Mouse (Mus musculus) forebrain, embryonic 13.5 days (tissue): ENCODE measurements around the gene Ofcc1. TPM values are rescaled to one million over a fixed set of nuclear protein-coding genes. Genes with fewer than 3 reads are reported as not detected.

ENCODE experiments used
- ATAC-seq: fragments of 200-750 bp; cut with Nextera tagmentation; 2 replicates; pipeline ENCODE4 v1.8.0; 2017
- H3K27ac ChIP-seq: fragments of 300-500 bp; sonication (generic); 2 replicates; pipeline ENCODE4 v1.5.1; 2015; ENCODE audit warnings: inconsistent platforms, mild to moderate bottlenecking, moderate library complexity
- H3K27me3 ChIP-seq: fragments of 300-500 bp; sonication (generic); 2 replicates; pipeline ENCODE4 v1.6.1; 2015; ENCODE audit warnings: mild to moderate bottlenecking, inconsistent platforms
- H3K36me3 ChIP-seq: fragments of 300-500 bp; sonication (generic); 2 replicates; pipeline ENCODE4 v1.6.1; 2015; ENCODE audit warnings: mild to moderate bottlenecking, inconsistent platforms; ENCODE audit not compliant: poor library complexity, severe bottlenecking
- H3K4me1 ChIP-seq: fragments of 300-500 bp; sonication (generic); 2 replicates; pipeline ENCODE4 v1.6.1; 2015; ENCODE audit warnings: inconsistent platforms
- H3K4me2 ChIP-seq: fragments of 300-500 bp; sonication (generic); 2 replicates; pipeline ENCODE4 v1.6.1; 2015; ENCODE audit warnings: inconsistent platforms, mild to moderate bottlenecking, moderate library complexity
- H3K4me3 ChIP-seq: fragments of 300-500 bp; sonication (generic); 2 replicates; pipeline ENCODE4 v1.5.1; 2015; ENCODE audit warnings: mild to moderate bottlenecking, inconsistent platforms
- H3K9ac ChIP-seq: fragments of 300-500 bp; sonication (generic); 2 replicates; pipeline ENCODE4 v1.6.1; 2015; ENCODE audit warnings: mild to moderate bottlenecking, inconsistent platforms
- H3K9me3 ChIP-seq: fragments of 300-500 bp; sonication (generic); replicated peaks from 2 replicates; pipeline ENCODE4 v1.6.1; 2016; ENCODE audit warnings: inconsistent platforms
- WGBS: fragments of 180-500 bp; shearing (Covaris S2); methylation state at CpG from one replicate; pipeline ENCODE4 v1.1.7; 2015; 5-methylcytosine and 5-hydroxymethylcytosine counted together
- polyA plus RNA-seq: library from polyadenylated mRNA; unstranded; fragments of >200 nt; fragmentation: Nextera tagmentation; extraction: Ambion mirVana; gene quantifications from 2 replicates; pipeline ENCODE4 v1.2.1, GENCODE M21; 2015

The Ofcc1 gene
- polyA plus RNA-seq, 1 experiment from 2014 or later: not detected

GRCm38 (mm10) chr13:40208314-40208713 lies 152.9 kb downstream of the Ofcc1 start:
- no peaks in the 10 kb centered on the region for H3K4me1 ChIP-seq
- H3K36me3 ChIP-seq: no peaks in the 10 kb centered on the region
- H3K27me3 ChIP-seq: no peaks in the 10 kb centered on the region
- H3K4me2 ChIP-seq: no peak overlapping the region
- no peak overlapping the region for H3K9ac ChIP-seq
- H3K4me3 ChIP-seq: no peak overlapping the region
- H3K27ac ChIP-seq: no peak overlapping the region
- no peaks in the 10 kb centered on the region for H3K9me3 ChIP-seq
- WGBS: 86% methylated on average over 9 of the region's 9 CpGs
- no peak for ATAC-seq

GRCm38 (mm10) chr13:40181786-40182185 lies 179.5 kb downstream of the Ofcc1 start:
- Histone ChIP-seq H3K4me3 (no peak overlapping the region), H3K27me3 (no peaks in the 10 kb centered on the region), H3K27ac (no peak overlapping the region), H3K4me1 (no peaks in the 10 kb centered on the region), H3K4me2 (no peak overlapping the region), H3K9me3 (no peaks in the 10 kb centered on the region), H3K9ac (no peak overlapping the region), H3K36me3 (no peaks in the 10 kb centered on the region)
- ATAC-seq: no peak
- WGBS: 79% methylated on average over 3 of the region's 3 CpGs

- H3K4me1 ChIP-seq: no peaks in the 10 kb centered on the region
- H3K27me3 ChIP-seq: no peaks in the 10 kb centered on the region
- H3K9me3 ChIP-seq: no peaks in the 10 kb centered on the region
- WGBS: 95% methylated on average over 4 of the region's 4 CpGs
- H3K9ac ChIP-seq: no peak overlapping the region
- no peak for ATAC-seq
- H3K27ac ChIP-seq: no peak overlapping the region
- H3K4me2 ChIP-seq: no peak overlapping the region
- no peaks in the 10 kb centered on the region for H3K36me3 ChIP-seq
- H3K4me3 ChIP-seq: no peak overlapping the region
These were observed 189.5 kb downstream of the Ofcc1 start for GRCm38 (mm10) chr13:40171775-40172174.

GRCm38 (mm10) chr13:40167871-40168270 lies 193.4 kb downstream of the Ofcc1 start:
- Histone ChIP-seq H3K4me2 (no peak overlapping the region), H3K36me3 (no peaks in the 10 kb centered on the region), H3K9me3 (no peaks in the 10 kb centered on the region), H3K4me3 (no peak overlapping the region), H3K9ac (no peak overlapping the region), H3K27me3 (no peaks in the 10 kb centered on the region), H3K27ac (no peak overlapping the region), H3K4me1 (no peaks in the 10 kb centered on the region)
- 73% methylated on average over 7 of the region's 7 CpGs for WGBS
- ATAC-seq: no peak

- no peak for ATAC-seq
- H3K36me3 ChIP-seq: no peaks in the 10 kb centered on the region
- H3K4me2 ChIP-seq: no peak overlapping the region
- H3K9ac ChIP-seq: no peak overlapping the region
- H3K27ac ChIP-seq: no peak overlapping the region
- H3K9me3 ChIP-seq: no peaks in the 10 kb centered on the region
- H3K27me3 ChIP-seq: no peaks in the 10 kb centered on the region
- peaks cover 12% of the 10 kb centered on the region for H3K4me1 ChIP-seq
- WGBS: 37% methylated on average over 3 of the region's 3 CpGs
- H3K4me3 ChIP-seq: no peak overlapping the region
These were observed 205.8 kb downstream of the Ofcc1 start for GRCm38 (mm10) chr13:40155466-40155865.

GRCm38 (mm10) chr13:40139906-40140305 lies 221.3 kb downstream of the Ofcc1 start:
- ATAC-seq: no peak
- H3K27me3 ChIP-seq: no peaks in the 10 kb centered on the region
- H3K4me3 ChIP-seq: no peak overlapping the region
- no peaks in the 10 kb centered on the region for H3K4me1 ChIP-seq
- WGBS: 76% methylated on average over 4 of the region's 4 CpGs
- no peak overlapping the region for H3K4me2 ChIP-seq
- no peaks in the 10 kb centered on the region for H3K36me3 ChIP-seq
- no peak overlapping the region for H3K9ac ChIP-seq
- no peak overlapping the region for H3K27ac ChIP-seq
- H3K9me3 ChIP-seq: no peaks in the 10 kb centered on the region

- H3K9ac ChIP-seq: no peak overlapping the region
- H3K4me2 ChIP-seq: no peak overlapping the region
- H3K9me3 ChIP-seq: no peaks in the 10 kb centered on the region
- no peaks in the 10 kb centered on the region for H3K27me3 ChIP-seq
- H3K36me3 ChIP-seq: no peaks in the 10 kb centered on the region
- ATAC-seq: no peak
- no peaks in the 10 kb centered on the region for H3K4me1 ChIP-seq
- WGBS: 24% methylated on average over 3 of the region's 3 CpGs
- no peak overlapping the region for H3K27ac ChIP-seq
- no peak overlapping the region for H3K4me3 ChIP-seq
These were observed 225.2 kb downstream of the Ofcc1 start for GRCm38 (mm10) chr13:40136096-40136495.

- 73% methylated on average over 12 of the region's 12 CpGs for WGBS
- no peak for ATAC-seq
- no peak overlapping the region for H3K4me3 ChIP-seq
These were observed 225.6 kb downstream of the Ofcc1 start for GRCm38 (mm10) chr13:40135670-40136069.

GRCm38 (mm10) chr13:40123868-40124267 lies 237.4 kb downstream of the Ofcc1 start:
- no peaks in the 10 kb centered on the region for H3K36me3 ChIP-seq
- WGBS: 86% methylated on average over 2 of the region's 2 CpGs
- no peak overlapping the region for H3K27ac ChIP-seq
- H3K4me3 ChIP-seq: no peak overlapping the region
- no peaks in the 10 kb centered on the region for H3K27me3 ChIP-seq
- no peaks in the 10 kb centered on the region for H3K4me1 ChIP-seq
- no peak overlapping the region for H3K9ac ChIP-seq
- H3K9me3 ChIP-seq: no peaks in the 10 kb centered on the region
- no peak overlapping the region for H3K4me2 ChIP-seq
- no peak for ATAC-seq

More at GRCm38 (mm10) chr13:40135670-40136069, 225.6 kb downstream of the Ofcc1 start:
- H3K9ac ChIP-seq: no peak overlapping the region
- H3K27me3 ChIP-seq: no peaks in the 10 kb centered on the region
- H3K36me3 ChIP-seq: no peaks in the 10 kb centered on the region
- H3K9me3 ChIP-seq: no peaks in the 10 kb centered on the region
- H3K27ac ChIP-seq: no peak overlapping the region
- no peaks in the 10 kb centered on the region for H3K4me1 ChIP-seq
- H3K4me2 ChIP-seq: no peak overlapping the region

GRCm38 (mm10) chr13:40112336-40112735 lies 248.9 kb downstream of the Ofcc1 start:
- 64% methylated on average over 2 of the region's 2 CpGs for WGBS
- H3K9ac ChIP-seq: no peak overlapping the region
- H3K9me3 ChIP-seq: no peaks in the 10 kb centered on the region
- no peak overlapping the region for H3K27ac ChIP-seq
- H3K27me3 ChIP-seq: no peaks in the 10 kb centered on the region
- no peaks in the 10 kb centered on the region for H3K4me1 ChIP-seq
- no peak for ATAC-seq
- H3K4me3 ChIP-seq: no peak overlapping the region
- H3K4me2 ChIP-seq: no peak overlapping the region
- no peaks in the 10 kb centered on the region for H3K36me3 ChIP-seq

GRCm38 (mm10) chr13:40076236-40076635 lies 285.0 kb downstream of the Ofcc1 start:
- 90% methylated on average over 4 of the region's 4 CpGs for WGBS
- Histone ChIP-seq H3K9ac (no peak overlapping the region), H3K4me1 (0 out of 2 replicates have a peak, but pooled peaks cover 4% of the 10 kb centered on the region), H3K27ac (no peak overlapping the region), H3K36me3 (no peaks in the 10 kb centered on the region), H3K4me3 (no peak overlapping the region), H3K4me2 (no peak overlapping the region), H3K9me3 (no peaks in the 10 kb centered on the region), H3K27me3 (peaks cover 12% of the 10 kb centered on the region)
- no peak for ATAC-seq

- ATAC-seq: peak; percentile 91
- 30% methylated on average over 3 of the region's 3 CpGs for WGBS
- H3K36me3 ChIP-seq: no peaks in the 10 kb centered on the region
- no peak overlapping the region for H3K27ac ChIP-seq
- no peaks in the 10 kb centered on the region for H3K9me3 ChIP-seq
- no peak overlapping the region for H3K4me2 ChIP-seq
- peaks cover 12% of the 10 kb centered on the region for H3K27me3 ChIP-seq
- H3K9ac ChIP-seq: no peak overlapping the region
- no peak overlapping the region for H3K4me3 ChIP-seq
- 0 out of 2 replicates have a peak, but pooled peaks cover 4% of the 10 kb centered on the region for H3K4me1 ChIP-seq
These were observed 286.3 kb downstream of the Ofcc1 start for GRCm38 (mm10) chr13:40074850-40075416.

- Histone ChIP-seq H3K27me3 (no peaks in the 10 kb centered on the region), H3K4me2 (no peak overlapping the region), H3K4me3 (no peak overlapping the region), H3K9ac (no peak overlapping the region), H3K27ac (no peak overlapping the region), H3K9me3 (no peaks in the 10 kb centered on the region), H3K36me3 (no peaks in the 10 kb centered on the region), H3K4me1 (0 out of 2 replicates have a peak, but pooled peaks cover 3% of the 10 kb centered on the region)
- WGBS: 95% methylated on average over 1 of the region's 1 CpGs
- ATAC-seq: no peak
These were observed 291.2 kb downstream of the Ofcc1 start for GRCm38 (mm10) chr13:40070004-40070403.
